14 mouse cellular contexts compared by ENCODE assay signal in the genomic region with DNA sequence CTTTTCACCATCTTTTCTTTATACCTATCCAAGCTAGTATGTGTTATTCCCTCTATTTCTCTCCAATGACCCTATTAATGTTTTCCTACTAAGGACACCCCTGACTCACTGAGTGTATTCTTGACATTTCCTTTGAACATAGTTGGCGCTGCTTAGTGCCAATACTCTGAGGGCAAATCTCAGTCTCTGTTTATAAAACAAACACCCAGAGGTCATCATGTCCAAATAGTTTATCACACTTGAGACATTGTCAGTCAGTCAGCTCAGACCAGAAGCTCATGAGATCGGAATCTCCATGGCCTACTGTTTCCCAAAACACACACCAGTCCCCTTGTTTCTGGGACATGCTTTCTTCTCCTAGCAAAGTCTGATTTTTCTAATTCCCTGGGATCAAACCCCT.
"Had no signal": no experiment of that assay in that cellular context is flagged by ENCODE, and none has a peak within 500 bp of the region (broad histone marks: within the 10 kb centered on the region; RNA-seq: fewer than 3 reads in every experiment).

No protein-coding gene starts in this region.

- DNase-seq: kidney, adult 18-20 months; kidney, postnatal 10 days; kidney, postnatal 4 days; liver; thymus, adult 18-20 months; thymus, postnatal 14 days had no signal

- H3K4me3 ChIP-seq: layer of hippocampus, adult 2 months; limb, embryonic 12.5 days; liver, embryonic 15.5 days; lung, embryonic 15.5 days; midbrain, embryonic 13.5 days; myocyte; neural tube, embryonic 15.5 days had no signal

- H3K27ac ChIP-seq: layer of hippocampus, adult 2 months; limb, embryonic 12.5 days; liver, embryonic 15.5 days; lung, embryonic 15.5 days; midbrain, embryonic 13.5 days; neural tube, embryonic 15.5 days; stomach, postnatal 0 days had no signal

- H3K4me1 ChIP-seq: limb, embryonic 12.5 days; liver, embryonic 15.5 days; lung, embryonic 15.5 days; midbrain, embryonic 13.5 days; neural tube, embryonic 15.5 days had no signal
